ENCODE assay signal across 16 mouse cellular contexts in the genomic region with DNA sequence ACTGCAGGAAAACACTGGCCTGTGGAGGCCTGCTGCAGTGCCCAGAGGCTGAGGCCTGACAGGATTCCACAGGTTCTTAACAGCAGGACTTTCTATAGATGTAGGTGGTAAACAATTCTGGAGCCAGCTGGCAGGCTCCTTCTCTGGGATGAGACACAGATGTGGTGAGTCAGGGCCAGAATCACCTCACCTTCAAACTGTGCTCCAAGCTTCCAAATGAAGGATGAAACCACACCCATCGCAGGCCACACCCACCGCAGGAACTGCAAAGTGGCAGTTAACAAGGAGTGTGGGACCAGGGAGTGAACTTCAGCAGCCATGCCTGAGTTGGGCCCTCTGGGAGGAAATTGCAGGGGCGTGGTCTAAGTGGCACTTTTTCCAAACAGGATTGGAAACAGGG. TPM values are rescaled to one million over a fixed set of nuclear protein-coding genes. Genes with fewer than 3 reads are reported as not detected.
A peak's percentile ranks its signal among the peaks of the same experiment; 100 is the strongest.
DNase-seq lines count a peak whose midpoint lies in the region; ATAC-seq and TF ChIP-seq lines count a peak whose summit lies in the region.
"Had no signal": no experiment of that assay in that cellular context is flagged by ENCODE, and none has a peak within 500 bp of the region (broad histone marks: within the 10 kb centered on the region; RNA-seq: fewer than 3 reads in every experiment).

No protein-coding gene starts in this region.

- 46% methylated on average over 3 of the region's 3 CpGs for WGBS in embryonic facial prominence, embryonic 15.5 days
- 34% methylated on average over 3 of the region's 3 CpGs for WGBS in limb, embryonic 13.5 days

- no peaks in the 10 kb centered on the region for H3K9me3 ChIP-seq in ES-E14 (ENCODE audit: control insufficient read depth, insufficient read depth, low read depth, low read length)
- no peaks in the 10 kb centered on the region for H3K9me3 ChIP-seq in embryonic facial prominence, embryonic 15.5 days (replicated peaks)
- no peaks in the 10 kb centered on the region for H3K9me3 ChIP-seq in limb, embryonic 13.5 days
- H3K9me3 ChIP-seq: forebrain, embryonic 10.5 days; heart, embryonic 12.5 days; liver, embryonic 15.5 days had no signal

- no peak overlapping the region for H3K27ac ChIP-seq in ES-E14 (ENCODE audit: insufficient read depth, low read depth, low read length, poor library complexity, severe bottlenecking)
- H3K27ac ChIP-seq in embryonic facial prominence, embryonic 15.5 days (replicated peaks), result peak overlapping the region; percentile 48; the same call in 1 of the 2 replicates
- H3K27ac ChIP-seq in limb, embryonic 13.5 days, result no peak overlapping the region
- H3K27ac ChIP-seq: forebrain, embryonic 10.5 days; liver, embryonic 15.5 days had no signal

- intact Hi-C loops in left cerebral cortex, postnatal 25 days (cut with DNase I), result no loop called here

- in situ Hi-C loops in ES-E14 (cut with MboI; ENCODE audit: low sequenced_read_pairs in 2 of 2, unreplicated experiment in 2 of 2), result no loop called here

- DNase-seq in 3T3-L1 (ENCODE audit: low read depth, low spot score) (peak; percentile 77), ES-E14 (ENCODE audit: low read depth, low spot score) (peak; percentile 66)
- no peak for DNase-seq in frontal cortex, postnatal 14 days (ENCODE audit: low spot score in 2 of 2)
- no peak for DNase-seq in left cerebral cortex, postnatal 25 days (ENCODE audit: low spot score in 2 of 2)
- no peak for DNase-seq in layer of hippocampus, adult 9-11 months
- DNase-seq: adrenal gland, adult 8-10 months; cerebellum, postnatal 10 days; kidney, adult 11 months; kidney, postnatal 14 days; right cerebral cortex, postnatal 4 days; thymus, postnatal 14 days had no signal

- H3K4me1 ChIP-seq in ES-E14 (ENCODE audit: control insufficient read depth in 2 of 2, insufficient read depth in 2 of 2, low read length in 2 of 2, poor library complexity in 1 of 2), result peaks cover 0 to 16% of the 10 kb centered on the region in 2 experiments; a peak in 3 of 4 replicates
- H3K4me1 ChIP-seq in embryonic facial prominence, embryonic 15.5 days, result peaks cover 25% of the 10 kb centered on the region
- peaks cover 30% of the 10 kb centered on the region for H3K4me1 ChIP-seq in limb, embryonic 13.5 days

- H3K27me3 ChIP-seq in embryonic facial prominence, embryonic 15.5 days, result 0 out of 2 replicates have a peak, but pooled peaks cover 2% of the 10 kb centered on the region
- peaks cover 26% of the 10 kb centered on the region for H3K27me3 ChIP-seq in limb, embryonic 13.5 days

- H3K36me3 ChIP-seq in ES-E14 (ENCODE audit: control insufficient read depth, insufficient read depth, low read length, poor library complexity, severe bottlenecking), result no peaks in the 10 kb centered on the region
- no peaks in the 10 kb centered on the region for H3K36me3 ChIP-seq in embryonic facial prominence, embryonic 15.5 days
- H3K36me3 ChIP-seq in limb, embryonic 13.5 days, result no peaks in the 10 kb centered on the region
- H3K36me3 ChIP-seq: forebrain, embryonic 10.5 days; heart, embryonic 12.5 days; liver, embryonic 15.5 days had no signal

- H3K9ac ChIP-seq in ES-E14 (ENCODE audit: insufficient read depth, low read depth, low read length, poor library complexity, severe bottlenecking), result no peak overlapping the region
- no peak overlapping the region for H3K9ac ChIP-seq in embryonic facial prominence, embryonic 15.5 days
- H3K9ac ChIP-seq in limb, embryonic 13.5 days, result no peak overlapping the region
- H3K9ac ChIP-seq: heart, embryonic 12.5 days; liver, embryonic 15.5 days had no signal

- no peak overlapping the region for H3K4me3 ChIP-seq in ES-E14 (ENCODE audit: insufficient read depth in 1 of 2, low read depth in 1 of 2, low read length in 2 of 2, poor library complexity in 1 of 2, severe bottlenecking in 1 of 2)
- H3K4me3 ChIP-seq in embryonic facial prominence, embryonic 15.5 days (replicated peaks), result no peak overlapping the region
- no peak overlapping the region for H3K4me3 ChIP-seq in limb, embryonic 13.5 days
- H3K4me3 ChIP-seq: forebrain, embryonic 10.5 days; heart, embryonic 12.5 days; liver, embryonic 15.5 days had no signal

- H3K4me2 ChIP-seq in embryonic facial prominence, embryonic 15.5 days (replicated peaks), result no peak overlapping the region
- no peak overlapping the region for H3K4me2 ChIP-seq in limb, embryonic 13.5 days (replicated peaks)
- H3K4me2 ChIP-seq: heart, embryonic 12.5 days; liver, embryonic 15.5 days had no signal

- ATAC-seq in embryonic facial prominence, embryonic 15.5 days (ENCODE audit: insufficient number of reproducible peaks, low FRiP score, low TSS enrichment, low read depth), result 0 out of 2 replicates have a peak, but pooled peaks have one; percentile 64
- peak; percentile 51; the same call in 1 of the 2 replicates for ATAC-seq in limb, embryonic 13.5 days (ENCODE audit: low FRiP score, low read depth)

TF ChIP-seq in ES-E14, 5 proteins besides CTCF, POLR2A, EP300 and RAD21:
- TF ChIP-seq CHD2 (IDR thresholded peaks at IDR 0.05; ENCODE audit: low read depth, low read length) (no peak), HCFC1 (IDR thresholded peaks at IDR 0.05; ENCODE audit: borderline replicate concordance, insufficient read depth, low read length) (no peak), ZC3H11A (IDR thresholded peaks at IDR 0.05; ENCODE audit: borderline replicate concordance, low read depth, low read length) (no peak), ZNF384 (IDR thresholded peaks at IDR 0.05; ENCODE audit: low read depth, low read length) (no peak), MAFK (IDR thresholded peaks at IDR 0.05; ENCODE audit: insufficient read depth, low read depth, low read length) (no peak)

RNA-seq across cellular contexts. Expression of a gene that starts 1.6 kb away (rescaled TPM):
- 16.3 and 16.4 TPM in 2 replicates for total RNA-seq in ES-E14 (2012; rRNA removed)
- 64.6 and 68.1 TPM in 2 replicates for polyA plus RNA-seq in embryonic facial prominence, embryonic 15.5 days (2015; fragmentation: Nextera tagmentation; extraction: Ambion mirVana)
- 58.9 and 59.5 TPM in 2 replicates for polyA plus RNA-seq in limb, embryonic 13.5 days (2015; fragmentation: Nextera tagmentation; extraction: Ambion mirVana)
- 1 to 10 TPM; 8.3 to 9.8 TPM for total RNA-seq in left cerebral cortex, postnatal 25 days (2021)

RNA-seq across cellular contexts. Expression of a gene that starts 31.7 kb away (rescaled TPM):
- total RNA-seq in ES-E14 (2012; rRNA removed), result 103 and 114 TPM in 2 replicates
- polyA plus RNA-seq in embryonic facial prominence, embryonic 15.5 days (2015; fragmentation: Nextera tagmentation; extraction: Ambion mirVana), result 69.5 and 76.2 TPM in 2 replicates
- polyA plus RNA-seq in limb, embryonic 13.5 days (2015; fragmentation: Nextera tagmentation; extraction: Ambion mirVana), result 59.4 and 63.9 TPM in 2 replicates
- 100 to 1,000 TPM; 140 to 161 TPM for total RNA-seq in left cerebral cortex, postnatal 25 days (2021)

RNA-seq across cellular contexts. Expression of a gene that starts 57.8 kb away (rescaled TPM):
- total RNA-seq in ES-E14 (2012; rRNA removed), result 1.7 and 2.1 TPM in 2 replicates
- polyA plus RNA-seq in embryonic facial prominence, embryonic 15.5 days (2015; fragmentation: Nextera tagmentation; extraction: Ambion mirVana), result 5.2 and 6.1 TPM in 2 replicates
- 3.4 TPM in 2 replicates for polyA plus RNA-seq in limb, embryonic 13.5 days (2015; fragmentation: Nextera tagmentation; extraction: Ambion mirVana)
- 1 to 10 TPM; 2.0 to 2.8 TPM for total RNA-seq in left cerebral cortex, postnatal 25 days (2021)

RNA-seq across cellular contexts. Expression of a gene that starts 58.3 kb away (rescaled TPM):
- 104 and 165 TPM in 2 replicates for total RNA-seq in ES-E14 (2012; rRNA removed)
- 142 and 147 TPM in 2 replicates for polyA plus RNA-seq in embryonic facial prominence, embryonic 15.5 days (2015; fragmentation: Nextera tagmentation; extraction: Ambion mirVana)
- polyA plus RNA-seq in limb, embryonic 13.5 days (2015; fragmentation: Nextera tagmentation; extraction: Ambion mirVana), result 158 and 165 TPM in 2 replicates
- total RNA-seq in left cerebral cortex, postnatal 25 days (2021), result 10 to 100 TPM; 86.0 to 86.2 TPM

Comparison
In these comparisons a context has a peak if more than half of its experiments do, and no peak if none do; other contexts are left out.
1. DNase-seq: peak in 3T3-L1 (single experiment) and ES-E14 (single experiment); none in frontal cortex, postnatal 14 days (0 of 2), left cerebral cortex, postnatal 25 days (0 of 2) and layer of hippocampus, adult 9-11 months (single experiment).